Mouse (Mus musculus) embryonic facial prominence, embryonic 15.5 days (tissue): ENCODE measurements at regions not wholly inside any gene's neighbourhood (a gene's known extent, or its start where the extent isn't known, plus 50 kb on each side); places are given as distances from the start of the nearest gene placed in this dataset.

Experiments
- ATAC-seq: fragments of 200-750 bp; cut with Nextera tagmentation; 2 replicates; pipeline ENCODE4 v1.8.0; 2017; ENCODE audit warnings: low read depth, moderate TSS enrichment; ENCODE audit not compliant: insufficient number of reproducible peaks, low FRiP score, low TSS enrichment
- H3K27ac ChIP-seq: fragments of 300-500 bp; sonication (generic); replicated peaks from 2 replicates; pipeline ENCODE4 v1.5.1; 2015; ENCODE audit warnings: mild to moderate bottlenecking, inconsistent platforms
- H3K27me3 ChIP-seq: fragments of 300-500 bp; sonication (generic); 2 replicates; pipeline ENCODE4 v1.6.1; 2015; ENCODE audit warnings: inconsistent platforms
- H3K36me3 ChIP-seq: fragments of 300-500 bp; sonication (generic); 2 replicates; pipeline ENCODE4 v1.6.1; 2015; ENCODE audit warnings: mild to moderate bottlenecking, inconsistent platforms
- H3K4me1 ChIP-seq: fragments of 300-500 bp; sonication (generic); 2 replicates; pipeline ENCODE4 v1.6.1; 2015; ENCODE audit warnings: inconsistent platforms
- H3K4me2 ChIP-seq: fragments of 300-500 bp; sonication (generic); replicated peaks from 2 replicates; pipeline ENCODE4 v1.6.1; 2015; ENCODE audit warnings: mild to moderate bottlenecking, inconsistent platforms
- H3K4me3 ChIP-seq: fragments of 300-500 bp; sonication (generic); replicated peaks from 2 replicates; pipeline ENCODE4 v1.5.1; 2015; ENCODE audit warnings: mild to moderate bottlenecking, inconsistent platforms
- H3K9ac ChIP-seq: fragments of 300-500 bp; sonication (generic); 2 replicates; pipeline ENCODE4 v1.6.1; 2015; ENCODE audit warnings: inconsistent platforms
- H3K9me3 ChIP-seq: fragments of 300-500 bp; sonication (generic); replicated peaks from 2 replicates; pipeline ENCODE4 v1.6.1; 2016; ENCODE audit warnings: inconsistent platforms
- WGBS: fragments of 180-500 bp; shearing (Covaris S2); methylation state at CpG from one replicate; pipeline ENCODE4 v1.1.7; 2015; 5-methylcytosine and 5-hydroxymethylcytosine counted together

DNA sequence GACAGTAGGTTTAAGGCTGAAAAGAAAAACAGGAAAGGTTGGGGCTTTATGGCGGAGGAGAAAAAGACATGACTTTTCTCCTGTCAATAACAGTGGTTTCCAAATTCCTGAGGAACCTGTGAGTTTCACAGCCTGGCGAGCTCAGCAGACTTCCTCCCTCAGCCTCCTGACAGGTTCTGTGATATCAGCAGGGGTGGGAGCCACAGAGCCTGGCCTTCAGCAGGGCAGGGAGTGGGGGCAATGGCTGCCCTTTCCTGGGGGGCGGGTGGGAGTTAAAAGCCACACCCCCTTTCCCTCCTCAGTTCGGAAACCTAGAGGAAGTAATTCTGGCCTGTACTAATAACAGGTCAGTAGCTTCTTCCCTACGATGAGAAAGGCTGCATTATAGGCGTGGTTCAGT is 211.7 kb downstream of the Rchy1 start:
- Histone ChIP-seq H3K9ac (no peak overlapping the region), H3K9me3 (no peaks in the 10 kb centered on the region), H3K4me2 (no peak overlapping the region), H3K36me3 (no peaks in the 10 kb centered on the region), H3K27ac (no peak overlapping the region), H3K4me3 (no peak overlapping the region), H3K27me3 (no peaks in the 10 kb centered on the region), H3K4me1 (no peaks in the 10 kb centered on the region)
- 62% methylated on average over 6 of the region's 6 CpGs for WGBS
- no peak for ATAC-seq

DNA sequence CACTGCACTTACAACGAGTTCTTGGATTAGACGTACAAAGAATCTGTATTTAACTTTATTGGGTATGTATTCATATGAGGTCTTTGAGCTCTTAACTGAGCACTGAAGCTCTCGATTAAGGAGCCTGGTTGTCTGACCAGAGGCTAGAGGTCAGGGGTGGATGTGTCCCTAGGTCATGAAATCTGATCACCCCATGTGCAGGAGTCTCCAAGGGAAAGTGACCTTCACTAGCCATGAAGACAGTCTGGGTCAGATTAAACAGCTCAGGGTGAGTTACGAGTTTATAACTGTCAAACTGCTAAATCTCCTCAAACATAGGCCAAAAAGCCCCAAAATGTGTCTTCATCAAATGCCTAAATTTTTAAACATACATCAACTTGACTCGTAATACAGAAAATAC is 216.8 kb downstream of the Rchy1 start:
- ATAC-seq = no peak
- no peaks in the 10 kb centered on the region for H3K4me1 ChIP-seq
- 45% methylated on average over 5 of the region's 5 CpGs for WGBS
- no peak overlapping the region for H3K4me2 ChIP-seq
- H3K27ac ChIP-seq = no peak overlapping the region
- no peaks in the 10 kb centered on the region for H3K36me3 ChIP-seq
- H3K9ac ChIP-seq = no peak overlapping the region
- H3K9me3 ChIP-seq = no peaks in the 10 kb centered on the region
- H3K4me3 ChIP-seq = no peak overlapping the region
- no peaks in the 10 kb centered on the region for H3K27me3 ChIP-seq

- no peak for ATAC-seq
- no peaks in the 10 kb centered on the region for H3K27me3 ChIP-seq
- peaks cover 8% of the 10 kb centered on the region; the same call in 1 of the 2 replicates for H3K4me1 ChIP-seq
- no peak overlapping the region for H3K9ac ChIP-seq
- no peaks in the 10 kb centered on the region for H3K36me3 ChIP-seq
- H3K27ac ChIP-seq = no peak overlapping the region
- no peak overlapping the region for H3K4me2 ChIP-seq
- H3K9me3 ChIP-seq = no peaks in the 10 kb centered on the region
- H3K4me3 ChIP-seq = no peak overlapping the region
Observed at GRCm38 (mm10) chr5:91744389-91744788, 218.5 kb downstream of the Rchy1 start.

GRCm38 (mm10) chr5:91740159-91740537 is 222.7 kb downstream of the Rchy1 start:
- Histone ChIP-seq H3K4me3 (no peak overlapping the region), H3K4me2 (no peak overlapping the region), H3K27ac (no peak overlapping the region), H3K36me3 (no peaks in the 10 kb centered on the region), H3K4me1 (peaks cover 9% of the 10 kb centered on the region; the same call in 1 of the 2 replicates), H3K9ac (no peak overlapping the region), H3K27me3 (no peaks in the 10 kb centered on the region), H3K9me3 (no peaks in the 10 kb centered on the region)
- WGBS = 33% methylated on average over 4 of the region's 4 CpGs
- ATAC-seq = no peak

DNA sequence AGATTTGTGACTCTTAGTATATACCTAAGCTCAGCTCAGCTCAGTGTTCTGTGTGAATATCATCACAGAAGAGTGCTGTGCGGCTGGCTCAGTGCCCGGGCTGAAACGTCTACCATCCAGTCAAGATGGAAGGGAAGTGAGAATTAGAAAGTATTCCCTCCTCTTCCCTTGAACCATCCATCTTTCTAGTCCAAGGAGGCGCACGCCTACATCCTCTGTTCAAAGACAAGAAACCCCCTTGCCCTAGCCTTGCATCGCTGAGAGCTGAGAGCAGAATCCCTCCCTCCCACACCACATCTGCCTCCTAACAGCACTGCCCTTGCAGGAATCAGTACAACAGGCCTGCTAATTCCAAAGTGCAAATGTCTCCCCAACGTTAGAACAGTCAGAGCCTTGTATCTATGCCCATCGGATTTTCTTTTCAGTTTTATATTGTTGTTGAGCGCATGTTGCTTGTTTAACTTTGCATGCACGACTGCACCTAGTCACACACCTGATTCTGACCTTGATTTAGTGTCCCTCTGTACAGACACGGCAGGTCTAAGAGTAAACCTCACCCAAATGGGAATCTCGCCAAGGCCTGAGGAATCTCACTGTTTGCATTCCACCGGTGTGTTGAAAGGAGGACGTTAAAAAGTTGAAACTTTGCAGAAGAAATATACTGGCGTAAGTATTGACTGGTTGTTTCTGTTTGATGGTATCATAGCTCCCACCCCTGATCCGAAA is 222.2 kb downstream of the Parm1 start:
- Histone ChIP-seq H3K9ac (no peak overlapping the region), H3K36me3 (no peaks in the 10 kb centered on the region), H3K4me2 (no peak overlapping the region), H3K27ac (0 out of 2 replicates have a peak overlapping the region, but pooled peaks have one; percentile 39), H3K27me3 (no peaks in the 10 kb centered on the region), H3K4me1 (peaks cover 9% of the 10 kb centered on the region; the same call in 1 of the 2 replicates), H3K9me3 (no peaks in the 10 kb centered on the region), H3K4me3 (no peak overlapping the region)
- 46% methylated on average over 16 of the region's 16 CpGs for WGBS
- ATAC-seq = no peak

DNA sequence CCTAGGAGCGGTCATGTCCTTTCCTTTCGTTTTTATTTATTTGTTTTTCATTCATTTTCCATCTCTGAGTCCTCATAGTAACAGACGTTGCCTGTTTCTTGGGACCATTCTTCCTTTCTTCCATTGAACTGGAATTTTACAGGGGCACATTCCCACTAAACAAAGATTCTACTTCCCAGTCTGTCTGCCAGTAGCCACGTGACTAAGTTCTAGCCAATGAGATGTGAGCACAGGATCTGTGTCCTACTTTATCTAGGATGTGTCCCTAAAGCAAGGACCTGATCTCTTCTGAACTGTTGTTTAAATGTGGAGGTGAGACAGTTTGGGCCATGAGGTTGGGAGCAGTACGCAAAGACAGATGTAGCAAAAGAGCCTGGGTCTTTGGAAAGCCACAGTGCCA is 214.6 kb downstream of the Parm1 start:
- Histone ChIP-seq H3K9me3 (no peaks in the 10 kb centered on the region), H3K27me3 (no peaks in the 10 kb centered on the region), H3K4me3 (no peak overlapping the region), H3K36me3 (no peaks in the 10 kb centered on the region), H3K4me2 (no peak overlapping the region), H3K27ac (no peak overlapping the region), H3K4me1 (no peaks in the 10 kb centered on the region), H3K9ac (no peak overlapping the region)
- no peak for ATAC-seq
- 81% methylated on average over 5 of the region's 5 CpGs for WGBS

- H3K4me2 ChIP-seq = no peak overlapping the region
- no peak for ATAC-seq
- H3K27ac ChIP-seq = no peak overlapping the region
- H3K4me3 ChIP-seq = no peak overlapping the region
- WGBS = 63% methylated on average over 5 of the region's 5 CpGs
- H3K27me3 ChIP-seq = no peaks in the 10 kb centered on the region
- H3K9ac ChIP-seq = no peak overlapping the region
- H3K9me3 ChIP-seq = no peaks in the 10 kb centered on the region
- H3K36me3 ChIP-seq = no peaks in the 10 kb centered on the region
- H3K4me1 ChIP-seq = no peaks in the 10 kb centered on the region
Observed at GRCm38 (mm10) chr5:91731155-91731554, 213.7 kb downstream of the Parm1 start.

GRCm38 (mm10) chr5:91729868-91730267 is 212.5 kb downstream of the Parm1 start:
- 31% methylated on average over 3 of the region's 3 CpGs for WGBS
- Histone ChIP-seq H3K27ac (no peak overlapping the region), H3K9ac (no peak overlapping the region), H3K27me3 (no peaks in the 10 kb centered on the region), H3K9me3 (no peaks in the 10 kb centered on the region), H3K4me1 (no peaks in the 10 kb centered on the region), H3K36me3 (no peaks in the 10 kb centered on the region), H3K4me2 (no peak overlapping the region), H3K4me3 (no peak overlapping the region)
- ATAC-seq = 0 out of 2 replicates have a peak, but pooled peaks have one; percentile 39

- Histone ChIP-seq H3K27ac (no peak overlapping the region), H3K36me3 (no peaks in the 10 kb centered on the region), H3K4me3 (no peak overlapping the region), H3K4me1 (no peaks in the 10 kb centered on the region), H3K9ac (no peak overlapping the region), H3K4me2 (no peak overlapping the region), H3K27me3 (no peaks in the 10 kb centered on the region), H3K9me3 (no peaks in the 10 kb centered on the region)
- WGBS = 39% methylated on average over 4 of the region's 4 CpGs
- no peak for ATAC-seq
Observed at GRCm38 (mm10) chr5:91729415-91729814, 212.0 kb downstream of the Parm1 start.

GRCm38 (mm10) chr5:91727448-91727847 is 210.0 kb downstream of the Parm1 start:
- no peak overlapping the region for H3K9ac ChIP-seq
- H3K4me3 ChIP-seq = no peak overlapping the region
- H3K27me3 ChIP-seq = no peaks in the 10 kb centered on the region
- H3K27ac ChIP-seq = no peak overlapping the region
- no peaks in the 10 kb centered on the region for H3K9me3 ChIP-seq
- no peak overlapping the region for H3K4me2 ChIP-seq
- ATAC-seq = no peak
- peaks cover 6% of the 10 kb centered on the region; the same call in 1 of the 2 replicates for H3K4me1 ChIP-seq
- 62% methylated on average over 2 of the region's 2 CpGs for WGBS
- no peaks in the 10 kb centered on the region for H3K36me3 ChIP-seq

- no peak for ATAC-seq
Observed at GRCm38 (mm10) chr5:91726118-91726500, 208.7 kb downstream of the Parm1 start.

More at GRCm38 (mm10) chr5:91726118-91726500, 208.7 kb downstream of the Parm1 start:
- H3K27me3 ChIP-seq = no peaks in the 10 kb centered on the region
- 58% methylated on average over 6 of the region's 6 CpGs for WGBS
- no peak overlapping the region for H3K4me2 ChIP-seq
- H3K36me3 ChIP-seq = no peaks in the 10 kb centered on the region
- H3K9me3 ChIP-seq = no peaks in the 10 kb centered on the region
- no peak overlapping the region for H3K4me3 ChIP-seq
- no peak overlapping the region for H3K27ac ChIP-seq
- peaks cover 6% of the 10 kb centered on the region; the same call in 1 of the 2 replicates for H3K4me1 ChIP-seq
- no peak overlapping the region for H3K9ac ChIP-seq
